Mouse (Mus musculus): ENCODE measurements around the gene Slc30a3. TPM values are rescaled to one million over a fixed set of nuclear protein-coding genes. Genes with fewer than 3 reads are reported as not detected.

Slc30a3 gene
- polyA plus RNA-seq, 1 experiment: 0.71 TPM

GRCm38 (mm10) chr5:31121111-31121510 is 13.1 kb upstream of the Slc30a3 start:
- Histone ChIP-seq H3K36me3 (ENCODE audit: control insufficient read depth, insufficient read depth) (no peaks in the 10 kb centered on the region), H3K4me3 (ENCODE audit: insufficient read depth, poor library complexity, severe bottlenecking) (no peak overlapping the region)
- TF ChIP-seq FOSL1 (IDR thresholded peaks at IDR 0.05; ENCODE audit: insufficient read depth, low read length, poor library complexity, severe bottlenecking): no peak
- TF ChIP-seq USF1 (IDR thresholded peaks at IDR 0.05; ENCODE audit: low read depth): no peak
- no peak for TF ChIP-seq CTCF (IDR thresholded peaks at IDR 0.05; ENCODE audit: control insufficient read depth, insufficient read depth, insufficient read length)
- no peak for TF ChIP-seq MYOD1 (IDR thresholded peaks at IDR 0.05; ENCODE audit: control insufficient read depth, insufficient read length, low read depth)
- no peak for TF ChIP-seq MAX (IDR thresholded peaks at IDR 0.05)
- TF ChIP-seq CEBPB (IDR thresholded peaks at IDR 0.05; ENCODE audit: low read depth): no peak
- no peak for TF ChIP-seq MYOG (IDR thresholded peaks at IDR 0.05; ENCODE audit: control insufficient read depth, extremely low read depth, insufficient read length)

DNA sequence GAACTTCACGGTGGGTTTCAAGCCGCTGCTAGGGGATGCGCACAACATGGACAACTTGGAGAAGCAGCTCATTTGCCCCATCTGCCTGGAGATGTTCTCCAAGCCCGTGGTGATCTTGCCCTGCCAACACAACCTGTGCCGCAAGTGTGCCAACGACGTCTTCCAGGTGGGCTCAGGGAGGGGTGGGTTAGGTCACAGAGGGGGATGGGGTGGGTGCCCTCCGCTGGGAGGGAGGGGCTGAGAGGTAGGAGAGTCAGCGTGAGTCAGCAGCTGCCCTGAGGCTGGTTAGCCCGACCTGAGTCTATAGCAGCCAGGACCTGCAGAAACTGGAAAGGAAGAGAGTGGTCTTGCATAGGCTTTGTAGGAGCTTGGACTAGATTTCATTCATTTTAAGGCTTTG is 8.9 kb upstream of the Slc30a3 start:
- Histone ChIP-seq H3K79me2 (ENCODE audit: control insufficient read depth, insufficient read depth) (peaks cover 5% of the 10 kb centered on the region), H3K27me3 (ENCODE audit: control insufficient read depth, insufficient read depth, insufficient read length) (no peaks in the 10 kb centered on the region), H3K36me3 (ENCODE audit: control insufficient read depth, insufficient read depth) (no peaks in the 10 kb centered on the region), H3K4me3 (ENCODE audit: insufficient read depth, poor library complexity, severe bottlenecking) (peak overlapping the region; percentile 11), H3K79me3 (ENCODE audit: low read depth) (no peaks in the 10 kb centered on the region), H3ac (ENCODE audit: control insufficient read depth, insufficient read length, low read depth) (no peak overlapping the region)
- TF ChIP-seq FOSL1 (IDR thresholded peaks at IDR 0.05; ENCODE audit: insufficient read depth, low read length, poor library complexity, severe bottlenecking) (no peak), CEBPB (IDR thresholded peaks at IDR 0.05; ENCODE audit: low read depth) (no peak), CTCF (IDR thresholded peaks at IDR 0.05; ENCODE audit: control insufficient read depth, insufficient read depth, insufficient read length) (no peak), MYOD1 (IDR thresholded peaks at IDR 0.05; ENCODE audit: control insufficient read depth, insufficient read length, low read depth) (no peak), MYOG (IDR thresholded peaks at IDR 0.05; ENCODE audit: control insufficient read depth, extremely low read depth, insufficient read length) (no peak), USF1 (IDR thresholded peaks at IDR 0.05; ENCODE audit: low read depth) (no peak), MAX (IDR thresholded peaks at IDR 0.05) (no peak)

More at GRCm38 (mm10) chr5:31121111-31121510, 13.1 kb upstream of the Slc30a3 start:
- Histone ChIP-seq H3K79me3 (ENCODE audit: low read depth) (no peaks in the 10 kb centered on the region), H3ac (ENCODE audit: control insufficient read depth, insufficient read length, low read depth) (no peak overlapping the region), H3K27me3 (ENCODE audit: control insufficient read depth, insufficient read depth, insufficient read length) (no peaks in the 10 kb centered on the region), H3K79me2 (ENCODE audit: control insufficient read depth, insufficient read depth) (peaks cover 5% of the 10 kb centered on the region)

GRCm38 (mm10) chr5:31116354-31116753 is 8.3 kb upstream of the Slc30a3 start, which contains the start of gene Trim54:
Gene Trim54, plus strand, starts transcription at chr5:31116712.
- Histone ChIP-seq H3K27me3 (ENCODE audit: control insufficient read depth, insufficient read depth, insufficient read length) (no peaks in the 10 kb centered on the region), H3ac (ENCODE audit: control insufficient read depth, insufficient read length, low read depth) (no peak within 1 kb of the TSS), H3K79me2 (ENCODE audit: control insufficient read depth, insufficient read depth) (peaks cover 5% of the 10 kb centered on the region), H3K4me3 (ENCODE audit: insufficient read depth, poor library complexity, severe bottlenecking) (peak within 1 kb of the TSS; percentile 11), H3K79me3 (ENCODE audit: low read depth) (no peaks in the 10 kb centered on the region), H3K36me3 (ENCODE audit: control insufficient read depth, insufficient read depth) (no peaks in the 10 kb centered on the region)
- peak; percentile 55 for TF ChIP-seq MYOD1 (IDR thresholded peaks at IDR 0.05; ENCODE audit: control insufficient read depth, insufficient read length, low read depth)
- TF ChIP-seq FOSL1 (IDR thresholded peaks at IDR 0.05; ENCODE audit: insufficient read depth, low read length, poor library complexity, severe bottlenecking): no peak

DNA sequence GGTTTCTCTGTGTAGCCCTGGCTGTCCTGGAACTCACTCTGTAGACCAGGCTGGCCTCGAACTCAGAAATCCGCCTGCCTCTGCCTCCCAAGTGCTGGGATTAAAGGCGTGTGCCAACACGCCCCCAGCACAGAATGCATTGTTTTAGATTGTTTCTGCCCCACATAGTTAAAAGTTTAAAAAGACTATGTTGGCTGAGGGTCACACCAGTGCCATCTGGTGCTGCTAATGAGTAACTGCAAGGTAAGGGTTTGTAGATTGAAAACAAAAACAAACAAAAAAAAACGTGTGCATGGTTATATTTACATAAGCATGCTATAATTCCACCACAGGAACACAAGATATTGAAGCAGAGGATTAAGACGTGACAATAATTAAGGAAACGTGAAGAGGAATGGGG is 2.7 kb upstream of the Slc30a3 start:
- Histone ChIP-seq H3K79me3 (ENCODE audit: low read depth) (no peaks in the 10 kb centered on the region), H3ac (ENCODE audit: control insufficient read depth, insufficient read length, low read depth) (no peak overlapping the region), H3K36me3 (ENCODE audit: control insufficient read depth, insufficient read depth) (no peaks in the 10 kb centered on the region), H3K79me2 (ENCODE audit: control insufficient read depth, insufficient read depth) (no peaks in the 10 kb centered on the region), H3K27me3 (ENCODE audit: control insufficient read depth, insufficient read depth, insufficient read length) (peaks cover 11% of the 10 kb centered on the region), H3K4me3 (ENCODE audit: insufficient read depth, poor library complexity, severe bottlenecking) (no peak overlapping the region)
- TF ChIP-seq USF1 (IDR thresholded peaks at IDR 0.05; ENCODE audit: low read depth): no peak
- TF ChIP-seq CTCF (IDR thresholded peaks at IDR 0.05; ENCODE audit: control insufficient read depth, insufficient read depth, insufficient read length): no peak

- Histone ChIP-seq H3ac (ENCODE audit: control insufficient read depth, insufficient read length, low read depth) (no peak within 1 kb of the TSS), H3K36me3 (ENCODE audit: control insufficient read depth, insufficient read depth) (no peaks in the 10 kb centered on the region), H3K79me3 (ENCODE audit: low read depth) (no peaks in the 10 kb centered on the region), H3K79me2 (ENCODE audit: control insufficient read depth, insufficient read depth) (no peaks in the 10 kb centered on the region), H3K4me3 (ENCODE audit: insufficient read depth, poor library complexity, severe bottlenecking) (no peak within 1 kb of the TSS), H3K27me3 (ENCODE audit: control insufficient read depth, insufficient read depth, insufficient read length) (peaks cover 28% of the 10 kb centered on the region)
- TF ChIP-seq CEBPB (IDR thresholded peaks at IDR 0.05; ENCODE audit: low read depth) (no peak), MYOG (IDR thresholded peaks at IDR 0.05; ENCODE audit: control insufficient read depth, extremely low read depth, insufficient read length) (no peak), FOSL1 (IDR thresholded peaks at IDR 0.05; ENCODE audit: insufficient read depth, low read length, poor library complexity, severe bottlenecking) (no peak), CTCF (IDR thresholded peaks at IDR 0.05; ENCODE audit: control insufficient read depth, insufficient read depth, insufficient read length) (no peak), MYOD1 (IDR thresholded peaks at IDR 0.05; ENCODE audit: control insufficient read depth, insufficient read length, low read depth) (no peak), USF1 (IDR thresholded peaks at IDR 0.05; ENCODE audit: low read depth) (no peak)
Observed at GRCm38 (mm10) chr5:31105814-31106335, 2.2 kb downstream of the Slc30a3 start, which contains the start of gene Dnajc5g. Gene Dnajc5g, plus strand, starts transcription at chr5:31106285.

DNA sequence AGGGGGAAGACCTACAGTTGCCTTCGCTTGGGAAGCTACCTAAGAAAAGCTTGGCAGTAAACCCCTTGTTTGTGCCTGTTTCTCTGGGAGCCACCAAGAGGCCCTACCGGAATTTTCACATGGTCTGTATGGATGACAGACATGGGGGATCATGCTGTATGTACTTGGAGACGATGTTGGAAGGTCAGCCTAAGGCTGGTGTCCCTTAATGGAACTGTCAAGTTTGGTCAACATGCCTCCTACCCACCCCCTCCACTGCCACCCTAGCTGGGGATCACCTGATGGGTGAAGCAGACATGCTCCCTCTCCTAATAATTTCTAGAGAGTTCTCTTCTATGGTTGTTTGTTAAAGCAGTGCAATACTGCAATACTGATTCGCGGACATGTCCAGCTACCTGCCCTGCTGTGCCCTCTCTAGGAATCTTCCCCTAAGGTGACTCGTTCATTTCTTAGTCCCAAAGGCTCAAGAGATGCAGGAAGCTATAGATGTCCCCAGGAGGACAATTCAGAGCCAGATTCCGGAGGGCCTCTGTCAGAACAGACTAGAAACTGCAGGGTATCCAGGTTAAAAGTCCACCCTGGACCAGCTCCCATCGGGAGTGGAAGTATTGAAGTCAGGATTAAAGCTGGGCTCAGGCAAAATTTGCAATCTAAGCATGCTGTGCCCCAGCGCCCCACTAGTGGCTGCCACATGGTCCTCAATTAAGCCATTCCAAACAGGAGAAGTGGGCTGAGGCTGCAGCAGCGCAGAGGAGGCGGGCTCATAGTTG is 12.1 kb downstream of the Slc30a3 start:
- Histone ChIP-seq H3K4me3 (ENCODE audit: insufficient read depth, poor library complexity, severe bottlenecking) (no peak overlapping the region), H3ac (ENCODE audit: control insufficient read depth, insufficient read length, low read depth) (no peak overlapping the region), H3K36me3 (ENCODE audit: control insufficient read depth, insufficient read depth) (no peaks in the 10 kb centered on the region), H3K79me2 (ENCODE audit: control insufficient read depth, insufficient read depth) (no peaks in the 10 kb centered on the region), H3K27me3 (ENCODE audit: control insufficient read depth, insufficient read depth, insufficient read length) (peaks cover 31% of the 10 kb centered on the region), H3K79me3 (ENCODE audit: low read depth) (no peaks in the 10 kb centered on the region)
- no peak for TF ChIP-seq USF1 (IDR thresholded peaks at IDR 0.05; ENCODE audit: low read depth)
- no peak for TF ChIP-seq FOSL1 (IDR thresholded peaks at IDR 0.05; ENCODE audit: insufficient read depth, low read length, poor library complexity, severe bottlenecking)
- TF ChIP-seq MYOG (IDR thresholded peaks at IDR 0.05; ENCODE audit: control insufficient read depth, extremely low read depth, insufficient read length): no peak
- TF ChIP-seq CTCF (IDR thresholded peaks at IDR 0.05; ENCODE audit: control insufficient read depth, insufficient read depth, insufficient read length): no peak
- no peak for TF ChIP-seq CEBPB (IDR thresholded peaks at IDR 0.05; ENCODE audit: low read depth)
- no peak for TF ChIP-seq MYOD1 (IDR thresholded peaks at IDR 0.05; ENCODE audit: control insufficient read depth, insufficient read length, low read depth)
